Mouse (Mus musculus) testis, postnatal 10 days (tissue): Measurements from ENCODE around the gene Hacl1.

Experiments used
- DNase-seq: peaks from one replicate; pipeline ENCODE4 v3.0.0; 2021; ENCODE audit warnings: low spot score

Hacl1 gene

DNA sequence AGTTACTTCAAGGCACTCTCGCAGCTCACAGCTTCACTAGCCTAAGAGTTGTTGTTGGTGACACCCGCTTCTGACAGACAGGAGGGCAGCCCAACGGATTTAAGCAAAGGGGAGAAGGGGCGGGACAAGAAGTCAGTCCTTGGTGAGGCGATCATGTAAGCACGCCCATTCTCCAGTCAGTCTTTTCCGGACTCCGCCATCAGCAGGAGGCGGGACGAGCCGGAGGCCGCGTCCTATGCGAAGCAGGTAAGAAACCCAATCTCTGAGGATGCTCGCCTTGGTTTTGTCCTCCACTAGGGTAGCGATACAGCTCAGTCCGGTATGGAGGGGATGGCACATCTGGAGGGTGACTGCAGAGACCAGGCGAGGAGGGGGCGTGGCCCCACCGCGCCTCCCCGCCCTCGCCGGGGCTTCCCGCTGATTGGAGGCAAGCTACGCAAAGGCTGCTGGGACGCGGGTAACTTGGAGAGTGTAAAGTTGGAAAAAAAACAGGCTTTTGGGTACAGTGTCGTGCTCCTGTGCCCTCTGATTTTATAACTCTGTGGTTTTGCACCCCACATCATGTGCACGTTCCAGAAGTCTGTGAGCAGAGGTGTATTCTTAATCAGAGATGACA is at the start of gene Hacl1, which contains the start of gene Btd:
TSS of gene Hacl1 (minus strand) at position 397 of the 616 bp plus-strand sequence.
TSS of gene Btd (plus strand) at position 139 of the 616 bp plus-strand sequence.
- peak; percentile 85 for DNase-seq

DNA sequence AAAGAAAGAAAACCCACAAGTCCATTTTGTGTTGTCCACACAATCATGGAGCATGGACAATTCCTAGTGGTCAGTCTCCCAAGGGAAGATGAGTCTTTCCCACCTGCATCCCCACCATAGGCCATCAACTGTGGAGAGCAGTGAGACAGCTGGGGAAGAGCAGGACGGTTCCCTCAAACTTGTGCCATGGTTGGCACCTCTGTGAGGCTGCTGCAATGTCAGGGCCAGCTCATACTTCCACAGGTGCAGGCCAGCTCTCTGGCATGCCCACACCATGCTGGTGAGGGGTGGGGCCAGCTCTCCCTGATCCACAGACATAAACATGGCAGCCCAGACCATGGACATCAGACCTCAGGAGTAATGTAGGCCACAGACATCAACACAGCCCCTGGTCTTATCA is 45.1 kb upstream of the Hacl1 start:
- DNase-seq, result no peak

DNA sequence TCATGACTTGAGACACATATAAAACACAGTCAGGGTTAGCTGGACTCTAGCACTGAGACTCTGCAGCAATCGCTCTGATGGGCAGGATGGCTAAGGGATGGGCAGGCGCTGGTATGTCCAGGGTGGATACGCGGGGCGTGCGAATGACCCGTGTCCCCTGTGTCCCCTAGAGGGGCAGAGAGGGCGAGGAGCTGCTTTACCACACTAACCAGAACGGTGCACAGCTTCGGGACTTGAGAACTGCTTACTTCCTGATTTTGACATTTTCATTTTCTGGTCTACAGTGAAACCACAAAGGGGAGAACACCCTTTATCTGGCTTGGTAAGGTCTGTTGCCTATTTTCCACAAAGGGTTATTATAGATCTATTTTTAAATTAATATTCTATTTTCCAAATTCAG is 44.6 kb upstream of the Hacl1 start:
- DNase-seq, result no peak

DNA sequence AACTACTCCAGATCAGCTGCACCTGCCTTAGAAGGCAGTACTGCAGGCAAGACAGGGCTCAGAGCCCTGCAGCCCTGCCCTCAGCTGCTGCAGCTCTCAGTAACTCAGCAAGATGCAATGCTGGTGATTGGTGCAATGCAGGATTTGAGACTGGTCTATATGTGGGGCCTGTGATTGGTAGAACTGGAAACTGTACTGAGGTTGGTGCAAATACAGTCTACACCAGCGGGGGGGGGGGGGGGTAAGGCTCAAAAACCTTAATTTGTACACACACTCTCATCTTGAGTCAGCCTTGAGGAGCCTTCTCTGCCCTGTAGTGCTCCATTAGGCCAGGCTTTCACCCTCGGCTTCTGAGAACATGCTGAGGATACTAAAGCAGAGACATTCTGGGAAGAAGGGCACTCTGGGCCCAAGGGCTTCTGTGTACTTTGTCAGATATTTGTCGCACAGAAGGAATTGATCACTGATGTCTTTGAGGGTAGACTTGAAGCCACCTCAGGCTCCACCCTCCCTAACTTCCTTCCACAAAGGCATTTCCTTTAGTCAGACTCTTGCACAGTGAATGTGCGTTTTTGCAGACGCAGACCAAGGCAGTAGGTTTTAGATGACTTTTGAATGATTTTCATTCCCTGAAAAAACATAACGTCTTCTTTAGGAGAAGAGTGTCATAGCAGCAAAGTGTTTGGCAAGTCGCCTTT is 43.4 kb upstream of the Hacl1 start:
- no peak for DNase-seq

DNA sequence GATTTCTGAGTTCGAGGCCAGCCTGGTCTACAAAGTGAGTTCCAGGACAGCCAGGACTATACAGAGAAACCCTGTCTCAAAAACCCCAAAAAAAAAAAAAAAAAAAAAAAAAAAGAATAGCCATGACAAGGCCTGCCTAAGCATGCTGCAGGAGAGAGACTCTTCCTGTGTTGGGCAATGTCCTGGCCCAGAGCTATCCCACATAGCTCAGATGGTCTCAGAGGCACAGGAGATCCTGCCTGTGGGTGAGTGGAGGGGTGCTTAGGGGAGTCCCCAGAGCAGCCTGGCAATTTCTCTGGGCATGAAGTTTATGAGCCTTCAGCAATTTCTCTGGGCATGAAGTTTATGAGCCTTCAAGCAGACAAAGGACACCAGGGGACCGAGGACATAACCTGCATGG is 42.5 kb upstream of the Hacl1 start:
- DNase-seq, result no peak

DNA sequence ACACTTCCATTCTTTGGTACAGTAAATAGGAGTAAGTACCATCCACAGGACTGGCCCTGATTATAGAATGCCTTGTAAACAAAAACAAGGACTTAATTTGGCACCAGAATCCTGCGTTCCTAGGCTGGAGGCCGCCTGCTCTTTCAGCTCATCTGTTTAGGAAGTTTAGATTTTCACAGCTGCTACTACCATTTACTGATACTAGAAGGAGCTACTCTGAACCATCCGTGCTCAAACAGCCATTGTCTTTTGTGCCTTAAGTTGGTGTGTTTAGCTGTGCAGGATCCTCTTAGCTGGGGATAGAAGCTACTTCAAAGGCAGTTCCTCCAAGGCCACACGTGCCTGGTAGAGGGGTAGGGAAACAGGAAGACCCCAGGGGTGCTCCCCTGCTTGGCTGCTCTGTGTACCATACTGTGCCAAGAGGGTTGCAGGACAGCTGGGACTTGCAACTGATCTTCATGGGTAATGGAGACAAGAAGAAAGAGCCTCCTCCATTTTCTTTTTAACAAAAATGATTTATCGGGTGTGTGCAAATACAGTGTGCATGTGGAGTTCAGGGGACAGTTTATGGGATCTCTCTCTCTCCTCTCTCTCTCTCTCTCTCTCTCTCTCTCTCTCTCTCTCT is 41.0 kb upstream of the Hacl1 start:
- DNase-seq, result no peak

DNA sequence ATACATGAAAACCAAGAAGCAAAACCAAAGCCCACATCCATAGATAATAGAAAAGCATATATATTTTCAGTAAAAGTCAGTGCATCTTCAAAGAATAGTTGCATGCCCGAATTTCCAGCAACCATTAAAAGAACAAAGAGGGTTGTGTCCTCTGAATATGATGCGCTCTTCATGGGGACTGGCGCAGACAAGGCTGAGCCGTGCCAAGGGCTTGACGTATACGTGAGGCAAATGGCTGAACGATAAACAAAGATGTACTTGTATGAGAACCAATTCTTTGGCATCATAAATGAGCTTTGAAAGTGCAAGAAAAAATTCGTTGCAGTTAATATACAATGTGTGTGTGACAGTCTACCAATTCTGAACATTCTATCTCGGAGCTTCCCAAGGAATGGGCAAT is 40.2 kb upstream of the Hacl1 start:
- DNase-seq, result no peak

DNA sequence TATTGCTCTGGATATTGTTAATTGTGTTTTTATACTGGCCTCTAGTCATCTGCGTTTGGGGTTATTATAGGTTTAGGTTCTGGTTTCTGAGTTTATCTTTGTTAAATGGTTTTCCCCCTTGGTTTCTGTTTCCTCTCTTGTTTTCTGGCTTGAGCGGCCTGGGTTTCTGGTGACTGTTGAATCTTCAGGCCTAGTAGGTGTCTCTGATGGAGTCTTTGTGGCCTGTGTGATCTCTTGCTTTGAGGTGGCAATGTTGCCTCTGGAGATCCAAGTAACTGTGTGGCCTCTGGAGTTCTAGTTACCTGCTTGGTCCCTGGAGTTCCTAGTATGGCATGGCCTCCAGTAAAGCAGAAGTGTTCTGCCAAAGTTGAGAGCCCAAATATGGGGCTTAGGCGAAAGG is 39.6 kb upstream of the Hacl1 start:
- no peak for DNase-seq

DNA sequence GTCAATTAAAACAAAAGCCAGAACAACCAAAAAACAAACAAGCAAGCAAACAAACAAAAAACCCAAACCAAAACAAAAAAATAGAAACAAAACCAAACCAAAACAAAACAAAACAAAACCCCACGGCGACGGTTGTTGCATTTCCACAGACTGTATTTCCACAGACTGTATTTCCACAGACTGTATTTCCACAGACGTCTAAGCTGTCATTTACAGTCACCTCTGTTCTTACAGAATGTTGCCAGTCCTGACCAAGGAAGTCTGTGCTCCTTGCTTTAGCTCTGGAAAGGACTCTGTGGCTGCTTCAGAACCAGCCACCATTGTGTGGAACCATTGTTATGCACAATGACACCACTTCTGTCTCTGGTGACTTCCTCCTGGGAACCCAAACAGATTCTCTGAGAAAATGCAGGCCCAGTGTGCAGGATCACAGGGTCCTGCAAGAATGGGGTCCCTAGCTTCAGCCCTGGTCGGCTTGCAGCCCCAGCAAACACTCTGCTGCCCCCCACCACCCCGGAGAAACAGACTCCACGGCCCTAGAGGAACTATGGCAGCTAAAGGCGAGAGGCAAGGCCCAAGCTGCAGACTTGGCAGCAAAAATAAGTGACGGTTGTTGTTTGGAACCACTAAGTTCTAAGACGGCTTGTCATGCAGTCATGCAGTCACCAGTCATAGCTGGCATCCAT is 30.7 kb upstream of the Hacl1 start:
- no peak for DNase-seq

DNA sequence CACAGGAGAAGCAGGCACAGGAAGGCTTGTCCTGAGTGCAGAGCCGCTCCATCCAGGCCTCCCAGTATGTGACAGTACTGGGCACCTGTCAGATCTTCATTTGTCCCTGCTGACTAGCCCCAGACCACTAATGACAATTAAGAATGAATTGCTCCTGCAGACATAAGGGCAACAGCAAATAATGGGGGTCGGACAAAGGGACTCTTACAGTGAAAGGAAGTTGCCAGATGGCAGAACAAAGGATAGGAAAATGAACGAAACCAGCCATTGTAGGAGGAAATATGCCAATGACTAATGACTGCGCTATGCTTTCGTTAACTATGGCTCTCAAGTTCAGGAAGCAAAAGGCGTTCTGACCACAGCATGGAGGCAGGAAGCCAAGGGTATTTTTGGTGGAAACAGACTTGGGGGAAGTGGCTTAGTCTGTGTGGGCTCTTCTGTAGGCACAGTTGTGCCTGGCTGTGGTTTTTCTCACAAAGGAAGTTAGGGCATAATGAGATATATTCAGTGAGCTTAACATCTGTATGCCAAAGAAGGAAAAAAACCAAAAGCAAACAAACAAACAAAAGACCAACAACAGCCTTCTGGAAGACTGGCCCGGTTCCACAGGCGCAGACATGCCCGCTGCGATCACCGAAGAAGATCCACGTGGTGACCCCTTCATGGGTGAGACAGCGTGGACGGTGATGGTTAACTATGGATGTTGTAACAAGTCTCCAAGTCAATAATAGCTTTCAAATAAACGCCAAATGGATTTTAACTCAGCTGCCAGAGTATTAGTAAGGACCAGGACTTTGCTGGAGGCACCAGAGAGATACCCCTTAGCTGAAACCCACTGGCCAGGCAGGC is 28.8 kb upstream of the Hacl1 start:
- no peak for DNase-seq

DNA sequence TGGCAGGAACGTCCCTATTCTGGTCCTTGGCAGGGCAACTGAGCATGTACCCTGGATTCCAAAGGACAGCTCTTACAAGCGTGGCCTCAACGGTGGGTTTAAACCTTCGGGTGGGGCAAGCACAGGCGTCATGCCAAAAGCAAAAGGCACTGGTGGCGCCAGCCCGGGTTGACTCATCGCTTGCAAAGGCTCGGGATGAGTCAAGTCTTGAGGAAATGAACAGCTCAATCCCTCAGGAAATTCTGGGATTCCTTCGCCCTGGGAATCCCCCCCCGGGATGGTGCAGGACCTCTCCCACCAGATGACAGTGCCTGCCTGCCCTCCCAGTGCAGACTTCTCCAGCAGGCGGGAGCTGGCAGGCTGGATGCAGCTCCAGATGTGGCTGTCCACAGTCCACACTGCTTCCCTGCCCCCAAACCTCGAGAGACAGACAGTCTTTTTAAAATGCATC is 28.1 kb upstream of the Hacl1 start:
- peak; percentile 50 for DNase-seq

DNA sequence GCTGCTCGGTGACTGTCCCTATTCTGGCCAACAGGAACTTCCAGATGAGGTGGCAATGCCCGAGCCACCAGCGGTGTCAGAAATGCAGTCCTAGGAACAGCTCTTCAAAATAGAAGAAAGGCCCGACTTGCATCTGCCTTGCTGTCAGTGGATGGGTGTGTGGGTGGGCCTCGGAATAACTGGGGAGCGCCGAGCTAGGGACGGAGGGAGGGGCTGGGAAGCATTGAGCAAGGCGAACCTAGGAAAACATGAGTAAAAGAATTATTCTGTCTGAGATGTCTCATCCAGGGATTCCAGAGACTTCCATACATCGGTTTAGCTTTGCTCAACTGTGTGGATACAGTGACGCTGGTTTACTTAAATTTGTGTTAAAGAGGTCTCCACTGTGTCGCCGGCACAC is 27.2 kb upstream of the Hacl1 start:
- no peak for DNase-seq

DNA sequence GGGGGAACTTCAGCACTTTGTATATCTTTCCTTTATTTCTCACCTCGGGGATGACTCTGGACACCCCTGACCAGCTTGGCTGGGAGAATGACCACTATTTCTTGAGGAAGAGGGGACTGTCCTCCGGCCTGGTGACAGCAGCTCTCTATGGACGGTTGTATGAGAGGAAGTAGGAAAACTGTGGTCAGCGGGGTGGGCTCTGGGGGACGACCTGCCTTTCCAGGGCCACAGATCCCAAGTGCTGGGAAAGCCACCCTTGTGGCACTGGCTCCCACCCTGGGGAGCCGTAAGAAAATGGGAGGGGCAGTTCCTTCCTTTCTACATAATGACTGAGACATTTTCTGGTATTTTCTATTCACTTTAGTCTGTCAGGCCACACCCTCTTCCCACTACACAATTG is 26.7 kb upstream of the Hacl1 start:
- no peak for DNase-seq

DNA sequence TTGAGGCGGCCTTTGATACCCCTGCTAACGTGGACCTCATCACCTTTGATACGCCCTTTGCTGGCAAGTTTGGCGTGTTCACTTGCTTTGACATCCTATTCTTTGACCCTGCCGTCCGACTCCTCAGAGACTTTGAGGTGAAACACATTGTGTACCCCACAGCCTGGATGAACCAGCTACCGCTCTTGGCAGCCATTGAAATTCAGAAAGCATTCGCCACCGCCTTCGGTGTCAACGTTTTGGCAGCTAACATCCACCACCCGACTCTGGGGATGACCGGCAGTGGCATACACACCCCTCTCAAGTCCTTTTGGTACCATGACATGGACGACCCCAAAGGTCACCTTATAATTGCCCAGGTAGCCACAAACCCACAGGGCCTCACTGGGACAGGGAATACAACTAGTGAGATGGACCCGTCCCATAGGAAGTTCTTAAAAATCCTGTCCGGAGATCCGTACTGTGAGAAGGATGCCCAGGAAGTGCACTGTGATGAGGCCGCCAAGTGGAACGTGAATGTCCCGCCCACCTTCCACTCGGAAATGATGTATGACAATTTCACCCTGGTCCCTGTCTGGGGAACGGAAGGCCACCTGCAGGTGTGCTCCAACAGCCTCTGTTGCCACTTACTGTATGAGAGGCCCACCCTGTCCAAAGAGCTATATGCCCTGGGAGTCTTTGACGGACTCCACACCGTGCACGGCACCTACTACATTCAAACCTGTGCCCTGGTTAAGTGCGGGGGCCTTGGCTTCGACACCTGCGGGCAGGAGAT is 26.0 kb upstream of the Hacl1 start:
- DNase-seq, result no peak

DNA sequence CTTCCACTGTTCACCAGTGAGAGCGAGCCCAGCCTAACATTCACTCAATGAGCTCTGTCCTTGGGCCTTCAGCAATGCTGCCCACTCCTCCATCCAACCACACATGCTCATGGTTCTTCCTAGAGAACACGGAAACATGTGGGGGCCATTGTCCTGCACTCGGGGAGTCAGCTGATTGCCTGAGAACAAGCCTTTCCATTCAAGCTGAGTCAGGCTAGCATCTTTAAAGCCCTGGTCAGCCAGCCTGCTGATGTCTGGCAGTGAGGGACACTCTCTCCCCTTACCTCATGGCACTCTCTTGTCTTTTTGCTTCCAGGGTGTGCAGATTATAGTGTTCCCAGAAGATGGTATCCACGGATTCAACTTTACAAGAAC is 24.5 kb upstream of the Hacl1 start:
- DNase-seq, result no peak

DNA sequence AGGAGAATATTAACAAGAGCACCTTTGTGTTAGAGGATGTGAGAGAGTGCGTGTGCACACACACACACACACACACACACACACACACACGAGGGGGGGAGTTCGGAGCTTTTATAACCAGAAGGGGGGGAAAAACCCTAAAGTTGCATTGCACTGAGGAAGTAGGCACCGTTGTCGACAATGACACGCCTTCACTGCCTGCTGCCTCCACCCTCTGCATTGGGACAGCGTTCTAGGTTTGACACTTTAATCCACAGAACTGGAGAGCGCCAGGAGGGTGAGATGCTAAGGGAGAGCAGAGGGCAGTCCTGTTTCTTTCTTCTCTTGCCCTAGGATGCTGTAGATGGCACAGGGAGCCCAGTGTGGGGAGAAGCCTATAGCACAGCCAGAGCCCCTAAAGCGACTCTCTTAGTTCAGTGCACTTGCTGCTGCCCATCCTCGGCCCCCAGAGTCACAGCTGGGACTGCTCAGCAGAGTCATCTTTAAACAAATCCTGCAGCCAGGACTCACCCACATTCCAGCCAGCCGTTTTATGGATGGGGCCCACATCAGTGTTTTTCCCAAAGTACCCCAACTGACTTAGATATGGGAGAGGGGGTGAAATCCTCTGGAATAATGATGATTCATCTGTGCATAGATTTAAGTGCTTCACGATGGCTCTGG is 23.9 kb upstream of the Hacl1 start:
- no peak for DNase-seq

DNA sequence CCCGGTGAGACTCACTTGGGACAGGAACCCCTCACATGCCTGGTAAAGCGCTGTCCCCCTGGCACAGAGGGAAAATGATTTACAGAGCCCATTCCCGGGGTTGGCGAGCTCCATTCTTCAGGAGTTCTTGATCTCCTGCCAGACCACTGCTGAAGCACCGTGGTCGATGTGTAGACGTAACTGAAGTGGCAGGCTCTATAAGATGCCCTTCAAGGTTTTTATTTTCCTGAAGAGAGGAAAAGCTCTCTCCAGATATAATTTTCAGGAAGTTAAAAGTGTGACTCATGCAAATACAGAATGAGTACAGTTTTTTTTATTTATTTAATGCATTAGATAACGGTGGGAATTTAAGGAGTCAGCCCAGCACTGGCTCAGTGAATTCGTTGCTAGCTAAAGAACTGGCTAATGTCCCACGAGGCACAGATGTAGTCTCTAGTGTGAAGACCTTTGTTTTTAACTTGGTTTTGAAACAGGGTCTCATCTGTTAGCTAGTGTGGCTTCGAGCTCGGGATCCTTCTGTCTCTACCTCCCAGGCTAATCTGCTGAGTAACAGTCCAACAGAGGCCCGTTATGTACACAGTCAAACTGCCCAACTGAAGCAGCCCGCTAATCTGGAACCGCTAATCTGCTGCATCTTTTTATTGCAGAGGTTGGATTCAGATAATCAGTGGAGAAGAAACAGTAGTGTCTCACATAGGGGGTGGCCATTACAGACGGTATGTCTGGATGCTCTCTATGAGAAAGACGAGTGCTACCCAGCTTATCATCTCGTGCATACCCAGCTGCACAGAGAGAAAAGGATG is 23.2 kb upstream of the Hacl1 start:
- DNase-seq, result no peak

DNA sequence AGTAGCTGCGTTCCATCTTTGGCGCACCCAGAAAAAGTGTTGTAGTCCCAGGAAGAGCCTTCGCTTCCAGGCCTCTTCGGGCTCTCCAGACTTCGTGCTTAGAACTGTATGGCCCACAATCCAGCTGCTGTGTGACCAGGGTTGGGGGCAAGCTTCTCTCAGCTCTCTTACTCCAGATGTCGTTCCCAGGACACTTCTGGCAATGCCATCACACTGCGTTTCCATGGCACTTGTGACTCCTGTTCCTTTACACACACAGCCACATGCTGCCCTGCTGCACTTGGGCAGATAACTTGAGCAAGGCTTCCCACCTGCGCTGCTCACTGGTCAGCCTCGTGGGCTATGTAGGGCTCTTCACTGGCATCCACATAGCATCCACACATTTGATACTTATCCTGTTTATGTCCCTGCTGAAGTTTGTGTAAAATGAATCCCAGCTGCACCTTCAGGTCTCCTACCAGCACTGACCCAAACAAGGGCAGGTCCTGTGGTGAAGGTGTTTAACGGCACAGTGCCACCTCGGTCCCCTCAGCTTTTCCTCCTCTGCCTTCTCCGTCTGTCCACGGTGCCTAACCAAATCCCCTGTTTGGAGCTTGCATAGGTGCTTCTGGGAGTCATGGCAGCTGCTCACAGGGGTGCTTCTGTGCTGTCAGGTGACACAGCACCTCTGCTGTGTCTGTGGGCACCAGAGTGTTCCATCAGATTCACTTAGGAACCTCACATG is 22.5 kb upstream of the Hacl1 start:
- DNase-seq, result no peak

DNA sequence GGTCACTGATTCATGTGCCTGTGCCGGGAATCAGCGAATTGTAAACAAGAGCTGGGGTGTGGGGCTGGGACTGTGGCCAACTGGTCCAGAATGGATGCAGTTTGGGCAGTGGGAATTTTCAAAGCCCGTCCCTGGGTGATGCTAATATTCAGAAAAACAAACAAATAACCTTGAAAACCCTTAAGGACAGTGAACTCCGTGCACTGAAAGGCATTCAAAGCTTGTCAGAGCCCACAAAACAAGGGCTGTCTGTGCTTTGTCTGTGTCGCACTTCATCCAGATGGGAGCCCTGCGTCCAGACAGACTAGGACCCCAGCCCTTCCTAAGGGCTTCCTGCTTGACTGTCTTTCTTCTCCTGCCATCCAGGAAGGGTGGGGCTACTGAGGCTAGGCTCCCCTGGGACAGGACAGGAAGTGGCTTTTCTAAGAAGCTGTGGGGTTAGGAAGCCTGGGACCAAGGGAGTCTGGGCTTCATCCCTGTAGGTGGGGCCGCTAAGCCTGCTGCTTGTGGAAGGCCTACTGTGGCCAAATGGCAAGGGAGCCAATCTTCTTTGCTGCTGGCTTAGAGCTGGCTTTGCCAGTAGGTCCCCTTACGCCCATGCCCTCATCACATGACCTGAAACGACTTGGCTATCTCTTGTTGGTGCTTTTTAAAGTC is 21.6 kb upstream of the Hacl1 start:
- DNase-seq, result peak; percentile 82
